Mouse (Mus musculus) cerebellum, postnatal 14 days (tissue): ENCODE measurements around the gene 1810010H24Rik.
A peak's percentile ranks its signal among the peaks of the same experiment; 100 is the strongest.
"Not testable (repeated sequence)": the region's sequence is repeated elsewhere in the genome, so short reads cannot be mapped to it uniquely, and the experiment has no call there.

ENCODE experiments used
- DNase-seq, 2 experiments: peaks; one replicate each; pipeline ENCODE4 v3.0.0; 2021; ENCODE audit warnings: mixed read lengths in 2 of 2

1810010H24Rik gene

DNA sequence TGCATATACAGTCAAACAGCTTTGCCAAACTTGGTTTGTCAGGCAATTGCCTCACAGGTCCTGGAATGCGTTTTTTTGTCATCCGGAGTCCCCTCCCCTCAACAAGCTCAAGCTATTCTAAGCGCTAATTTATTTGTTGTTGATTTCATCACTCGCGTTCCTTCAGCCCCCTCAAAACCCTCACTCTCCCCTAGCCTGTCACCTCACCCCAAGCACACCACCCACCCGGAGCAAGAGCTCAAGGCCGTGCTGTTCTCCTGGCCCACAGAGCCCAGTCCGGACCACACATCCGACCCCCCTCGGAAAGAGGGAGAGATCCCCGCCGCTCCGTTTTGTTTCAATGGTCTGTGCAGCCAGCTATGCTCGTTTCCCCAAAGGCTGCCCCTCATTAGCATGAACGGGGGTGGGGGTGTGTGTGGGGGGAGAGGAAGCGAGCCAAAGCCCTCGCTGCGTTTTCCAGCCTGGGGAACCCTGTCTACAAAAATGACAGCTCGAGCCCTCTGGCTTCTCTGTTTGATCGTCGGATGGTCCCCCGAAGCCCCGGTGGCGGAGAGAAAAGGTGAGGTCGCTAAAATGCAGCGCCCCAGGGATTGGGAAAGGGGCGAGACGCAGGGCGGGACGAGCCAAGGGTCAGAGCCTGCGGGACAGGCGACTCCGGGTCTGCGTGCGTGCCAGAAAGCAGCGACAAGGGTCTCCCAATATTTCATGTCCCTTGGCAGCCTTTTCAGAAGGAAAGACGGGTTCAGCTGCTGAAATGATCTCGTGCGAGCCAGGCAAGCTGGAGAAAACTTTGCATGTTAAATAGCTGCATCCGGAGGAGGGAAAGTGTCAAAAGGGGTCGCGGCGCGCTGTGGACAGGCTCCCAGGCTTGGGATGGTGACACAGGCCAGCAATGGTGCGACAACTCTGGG is at the start of gene 1810010H24Rik:
Gene 1810010H24Rik, plus strand, starts transcription at position 271 of the 911 bp plus-strand sequence.
- DNase-seq: peak; percentile 62 to 65

DNA sequence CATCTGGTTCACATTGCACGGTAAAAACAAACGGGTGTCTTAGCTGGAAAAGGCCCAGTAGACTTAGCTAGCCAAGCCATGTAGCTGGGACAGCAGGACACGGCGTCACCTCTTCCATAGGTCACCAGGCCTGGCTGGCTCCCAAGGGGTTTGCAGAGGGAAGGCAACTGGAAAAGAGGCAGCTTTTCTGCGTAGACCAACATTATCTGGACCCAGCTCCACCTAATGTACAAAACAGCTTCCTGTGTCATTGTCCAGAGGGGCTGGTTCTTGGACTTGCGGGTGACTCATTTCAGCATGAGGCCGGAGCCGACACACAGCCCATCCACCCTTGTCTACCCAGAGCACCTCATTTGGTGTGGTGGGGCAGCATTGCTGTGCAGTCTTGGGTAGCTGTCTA is 49.3 kb upstream of the 1810010H24Rik start:
- DNase-seq: peak in 1 of 2 experiments; percentile 33

DNA sequence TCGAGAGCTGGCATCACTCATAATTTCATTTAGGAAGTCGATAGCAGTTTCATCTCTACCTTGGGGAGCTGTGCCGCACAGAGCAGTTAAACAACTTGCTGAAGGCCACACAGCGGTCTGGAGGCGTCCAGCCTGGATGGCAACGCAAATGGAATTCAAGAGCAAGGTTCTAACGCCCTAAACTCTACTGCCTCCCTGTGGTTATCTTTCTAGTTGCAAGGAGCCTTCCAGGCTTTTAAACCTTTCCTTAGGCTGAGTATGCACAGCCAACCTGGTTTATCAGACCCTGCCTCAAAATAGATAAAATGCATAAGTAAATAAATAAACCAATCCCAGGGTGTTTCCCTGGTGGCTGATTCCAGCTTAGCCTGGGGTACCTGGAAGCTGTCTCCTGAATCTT is 45.0 kb upstream of the 1810010H24Rik start:
- DNase-seq: peak; percentile 77 to 78

DNA sequence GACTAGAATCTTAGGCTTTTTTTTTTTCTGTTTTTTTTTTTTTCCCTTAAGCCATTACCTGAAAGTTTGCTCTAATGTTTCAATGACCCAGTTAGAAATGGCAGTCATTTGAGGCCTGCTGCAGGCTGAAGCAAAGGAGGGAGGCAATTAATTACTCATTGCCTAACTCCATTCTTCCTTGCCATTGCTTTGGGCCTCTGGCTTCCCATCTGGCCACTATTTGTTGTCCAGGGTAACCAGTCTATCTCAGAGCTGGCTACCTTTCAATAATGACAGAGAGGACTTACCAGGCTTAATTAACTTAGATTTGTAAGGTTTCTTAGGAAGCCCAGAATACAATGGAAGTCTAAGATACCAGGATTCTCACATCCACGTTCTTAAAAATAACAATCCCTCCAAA is 43.7 kb upstream of the 1810010H24Rik start:
- DNase-seq: no peak

DNA sequence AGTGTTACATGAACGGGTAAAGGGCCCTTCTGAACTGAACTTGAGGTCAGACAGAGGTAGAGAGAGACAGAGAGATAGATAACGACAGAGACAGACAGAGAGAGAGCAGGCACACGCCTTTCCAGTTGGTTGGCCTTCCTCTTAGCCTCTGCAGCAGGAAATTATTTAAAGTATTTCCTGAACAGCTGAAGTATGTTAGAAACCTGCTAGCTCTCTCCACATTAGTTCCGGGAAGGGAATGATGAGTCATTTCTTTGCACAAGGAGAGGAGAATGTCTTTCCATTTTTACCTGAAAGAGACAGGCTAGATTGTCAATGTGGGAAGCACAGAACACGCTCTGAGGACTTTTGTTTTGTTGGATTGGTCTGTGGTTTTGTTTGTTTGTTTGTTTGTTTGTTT is 43.1 kb upstream of the 1810010H24Rik start:
- DNase-seq: no peak

DNA sequence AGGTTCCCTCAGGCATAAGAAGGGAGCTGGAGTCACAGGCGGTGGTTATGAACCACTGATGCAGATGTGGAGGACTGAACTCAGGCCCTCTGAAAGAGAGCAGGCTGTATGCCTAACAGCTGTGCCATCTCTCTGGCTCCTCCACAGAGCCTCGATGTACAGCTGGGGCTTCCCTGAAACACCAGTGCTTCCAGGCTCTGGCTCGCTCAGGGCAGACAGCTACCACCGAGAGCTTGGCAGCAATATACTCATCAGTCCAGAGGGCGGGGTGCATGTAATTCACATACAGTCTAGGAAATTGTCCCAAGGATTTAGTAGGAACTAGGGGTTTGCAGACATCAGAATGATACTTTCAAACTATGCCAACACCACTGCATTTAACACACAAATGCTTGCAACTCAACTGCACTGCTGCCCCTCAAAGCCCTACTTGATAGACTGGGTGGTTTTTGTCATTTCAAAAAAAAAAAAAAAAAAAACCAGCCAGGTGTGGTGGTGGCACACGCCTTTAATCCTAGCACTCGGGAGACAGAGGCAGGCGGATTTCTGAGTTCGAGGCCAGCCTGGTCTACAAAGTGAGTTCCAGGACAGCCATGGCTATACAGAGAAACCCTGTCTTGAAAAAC is 39.4 kb upstream of the 1810010H24Rik start:
- not testable (repeated sequence) for DNase-seq

DNA sequence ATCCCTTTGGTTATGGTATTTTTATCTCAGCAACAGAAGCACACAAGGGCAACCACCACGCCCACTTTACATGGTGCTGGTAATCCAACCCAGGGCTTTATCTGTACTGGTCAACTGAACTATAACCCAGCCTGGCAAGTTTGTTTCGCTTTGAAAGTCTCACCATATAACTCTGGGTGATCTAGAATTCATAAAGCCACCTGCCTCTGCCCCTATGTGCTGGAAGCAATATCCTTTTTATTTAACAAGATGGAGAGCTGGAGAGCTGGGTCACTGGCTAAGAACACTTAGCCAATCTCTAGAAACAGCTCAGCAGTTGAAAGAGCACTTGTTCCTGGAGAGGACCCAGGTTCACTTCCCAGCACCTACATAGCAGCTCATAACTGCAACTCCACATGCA is 38.1 kb upstream of the 1810010H24Rik start:
- DNase-seq: no peak

DNA sequence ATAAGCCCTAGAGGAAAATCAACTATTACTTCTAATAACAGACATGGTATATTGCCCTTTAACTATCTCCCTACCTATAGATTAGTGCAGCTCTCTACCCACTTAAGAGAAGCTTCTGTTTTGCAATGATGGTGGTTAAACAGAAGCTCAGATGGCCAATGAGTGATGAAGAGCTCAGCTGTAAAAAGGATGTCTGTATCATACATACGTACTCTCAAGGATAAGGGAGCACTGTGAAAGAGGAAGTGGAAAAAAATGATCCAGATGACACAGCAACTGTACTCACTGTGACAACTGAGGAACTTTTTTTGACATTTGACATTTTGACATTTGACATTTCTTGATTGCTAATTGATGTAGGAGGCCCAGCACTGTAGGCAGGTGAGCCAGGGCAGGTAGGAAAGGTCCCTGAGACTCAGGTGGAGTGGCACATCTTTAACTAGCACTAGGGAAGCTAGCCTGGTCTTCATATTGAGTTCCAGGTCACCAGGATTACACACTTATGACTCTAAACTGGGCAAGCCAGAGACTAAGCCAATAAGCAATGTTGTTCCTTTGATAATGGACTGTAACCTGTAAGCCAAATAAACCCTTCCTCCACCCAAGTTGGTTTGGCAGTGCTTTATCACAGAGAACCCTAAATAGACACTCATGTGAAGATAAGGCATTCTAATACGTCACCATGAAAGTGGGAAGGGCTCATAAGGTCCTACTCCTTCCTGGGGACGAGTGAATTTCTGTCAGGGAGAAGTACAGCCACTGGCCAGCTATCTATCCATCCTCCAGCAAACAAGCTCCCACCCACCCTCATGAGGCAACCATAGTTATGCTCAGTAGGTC is 31.0 kb upstream of the 1810010H24Rik start:
- DNase-seq: no peak

DNA sequence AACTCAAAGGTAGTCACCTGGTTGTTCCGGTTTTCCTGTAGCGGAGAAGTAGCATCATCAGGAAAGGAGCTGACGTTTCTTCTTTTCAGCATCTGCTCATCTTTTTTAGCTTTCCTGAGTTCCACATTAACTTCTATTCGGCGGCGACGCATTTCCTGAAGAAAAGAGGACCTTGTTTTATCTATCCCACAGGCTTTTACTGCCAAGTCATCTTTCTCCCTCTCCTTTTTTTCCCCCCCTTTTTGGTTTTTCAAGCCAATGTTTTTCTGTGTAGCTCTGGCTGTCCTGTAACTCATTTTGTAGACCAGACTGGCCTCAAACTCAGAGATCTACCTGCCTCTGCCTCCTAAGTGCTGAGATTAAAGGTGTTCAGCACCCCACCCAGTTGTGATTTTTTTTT is 29.0 kb upstream of the 1810010H24Rik start:
- DNase-seq: not testable (repeated sequence)

DNA sequence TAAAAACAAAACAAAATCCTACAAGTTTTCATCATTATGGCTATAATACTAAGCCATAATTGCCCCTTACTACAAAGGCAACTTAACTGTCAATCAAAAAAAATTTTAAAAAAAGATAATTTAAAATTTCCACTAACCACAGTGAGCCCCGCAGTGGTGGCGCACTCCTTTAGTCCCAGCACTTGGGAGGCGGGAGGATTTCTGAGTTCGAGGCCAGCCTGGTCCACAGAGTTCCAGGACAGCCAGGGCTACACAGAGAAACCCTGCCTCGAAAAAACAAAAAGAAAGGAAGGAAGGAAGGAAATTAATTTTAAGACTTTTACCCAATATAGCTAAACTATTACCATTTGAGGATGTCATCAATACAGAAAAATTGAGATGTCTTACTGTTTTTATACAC is 27.5 kb upstream of the 1810010H24Rik start:
- DNase-seq: no peak

DNA sequence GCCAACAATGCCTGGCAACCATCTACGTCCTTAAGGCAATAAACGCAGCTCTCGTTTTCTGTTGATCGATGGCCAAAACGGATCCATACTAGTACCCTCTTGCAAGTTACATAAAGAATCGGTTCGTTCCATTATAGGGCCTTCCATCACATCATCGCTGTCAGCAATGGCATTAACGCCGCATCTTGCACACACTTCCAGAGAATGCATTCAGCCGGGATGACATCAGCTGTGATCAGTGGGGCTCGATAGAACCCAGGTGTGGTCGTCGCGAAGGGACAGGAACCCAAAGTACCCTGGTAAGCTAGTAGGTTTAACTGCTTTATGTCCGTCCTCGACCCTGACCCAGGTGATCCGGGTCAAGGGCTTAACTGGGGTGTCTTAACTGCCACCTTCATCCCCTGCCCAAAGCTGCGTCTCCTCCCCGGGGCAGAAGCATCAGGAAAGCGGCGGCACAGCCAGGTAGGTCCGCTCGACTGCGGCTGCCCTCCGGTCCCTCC is 26.8 kb upstream of the 1810010H24Rik start:
- peak; percentile 32 to 34 for DNase-seq

DNA sequence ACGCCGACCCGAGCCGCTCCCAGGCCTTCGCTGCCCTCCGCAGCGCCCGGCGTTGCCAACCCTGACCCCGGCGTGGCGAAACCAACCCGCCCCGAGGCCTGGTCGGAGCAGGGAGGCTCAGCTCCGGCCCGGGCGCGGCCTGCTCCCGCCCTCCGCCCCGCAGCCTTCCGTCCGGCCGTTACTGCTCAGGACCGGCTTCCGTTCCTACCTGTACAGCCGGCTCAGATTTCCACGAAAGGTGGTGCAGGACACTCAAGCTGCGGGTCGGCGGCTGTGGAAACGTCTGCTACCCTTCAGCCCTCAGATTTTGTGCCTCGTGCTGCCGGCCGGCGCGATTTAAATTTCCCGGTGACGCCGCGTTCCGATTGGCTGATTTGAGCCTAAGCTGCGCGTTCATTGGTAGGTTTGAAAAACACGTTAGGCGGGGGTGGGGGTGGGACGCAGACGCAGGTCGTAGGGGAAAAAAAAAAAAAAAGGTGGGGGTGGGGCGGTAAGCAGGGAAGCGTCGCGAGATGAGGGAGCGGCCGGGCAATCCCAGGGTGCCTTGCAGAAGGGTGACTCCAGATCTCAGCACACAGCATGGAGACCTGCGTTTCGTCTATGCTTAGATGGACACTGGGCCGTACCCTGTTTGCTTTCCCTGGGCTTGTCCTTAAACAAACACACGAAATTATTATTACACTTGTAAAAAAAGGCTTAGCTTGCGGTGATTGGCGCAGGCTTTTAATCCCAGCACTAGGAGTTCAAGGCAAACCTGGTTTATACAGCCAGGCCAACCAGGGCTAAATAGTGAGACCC is 26.1 kb upstream of the 1810010H24Rik start, which contains the start of gene Kpna2:
Gene Kpna2, minus strand, starts transcription at position 391 of the 798 bp plus-strand sequence.
- DNase-seq: peak; percentile 92 to 94

DNA sequence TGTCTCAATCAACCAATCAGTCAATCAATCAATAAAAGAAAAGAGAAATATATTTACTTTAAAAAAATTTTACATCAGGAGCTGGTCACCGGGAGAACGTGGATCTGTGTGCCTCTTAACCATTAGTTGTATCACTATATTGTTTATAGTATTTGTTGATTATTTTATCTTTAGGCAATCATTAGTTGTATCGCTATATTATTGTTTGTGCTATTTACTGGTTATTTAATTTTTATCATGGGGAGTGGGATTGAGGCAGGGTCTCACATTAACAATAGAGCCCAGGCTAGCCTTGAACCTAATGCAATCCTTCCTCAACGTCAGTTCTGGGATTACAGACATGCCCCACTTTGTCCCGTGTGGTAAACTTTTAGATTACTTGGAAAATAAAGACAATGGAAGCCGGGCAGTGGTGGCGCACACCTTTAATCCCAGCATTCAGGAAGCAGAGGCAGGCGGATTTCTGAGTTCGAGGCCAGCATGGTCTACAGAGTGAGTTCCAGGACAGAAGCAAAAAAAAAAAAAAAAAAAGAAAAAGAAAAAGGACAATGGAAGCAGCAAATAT is 25.4 kb upstream of the 1810010H24Rik start:
- no peak for DNase-seq

DNA sequence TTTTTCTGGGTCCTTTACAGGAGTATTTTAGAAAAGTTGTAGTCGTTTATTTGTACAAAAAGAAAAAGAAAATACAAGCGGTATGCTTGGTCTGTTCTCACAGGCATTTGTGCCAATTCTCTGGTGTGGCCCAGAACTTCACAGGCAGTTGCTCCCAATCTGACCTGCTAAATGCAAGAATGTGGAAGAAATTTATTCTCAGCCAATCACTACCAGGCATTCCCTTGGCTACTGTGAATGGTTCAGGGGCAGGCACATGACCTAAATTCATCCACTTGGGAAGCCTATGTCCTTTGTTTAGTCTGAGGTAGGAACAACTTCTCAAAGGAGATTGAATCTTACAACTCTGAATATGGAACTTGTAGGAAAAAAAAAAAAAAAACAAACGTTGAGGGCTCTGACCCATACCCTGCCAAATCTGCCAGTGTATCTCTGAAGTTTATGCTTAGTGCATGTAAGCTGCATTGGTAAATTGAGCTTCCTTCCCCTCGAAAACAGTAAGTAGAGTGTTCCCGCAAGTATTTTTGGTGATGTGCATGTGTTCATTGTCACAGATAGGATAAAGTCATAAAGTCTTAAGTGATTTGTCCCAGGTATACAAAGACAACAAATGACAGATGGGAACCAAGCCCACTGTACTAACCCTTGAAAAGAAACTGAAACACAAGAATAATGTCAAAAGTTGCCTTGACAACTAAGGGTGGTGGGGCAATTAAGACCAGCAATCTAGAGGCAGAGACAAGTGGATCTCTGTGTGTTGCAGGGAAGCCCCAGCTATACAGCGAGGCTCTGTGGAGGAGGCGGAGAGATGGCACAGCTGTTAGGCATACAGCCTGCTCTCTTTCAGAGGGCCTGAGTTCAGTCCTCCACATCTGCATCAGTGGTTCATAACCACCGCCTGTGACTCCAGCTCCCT is 23.5 kb upstream of the 1810010H24Rik start:
- DNase-seq: no peak

DNA sequence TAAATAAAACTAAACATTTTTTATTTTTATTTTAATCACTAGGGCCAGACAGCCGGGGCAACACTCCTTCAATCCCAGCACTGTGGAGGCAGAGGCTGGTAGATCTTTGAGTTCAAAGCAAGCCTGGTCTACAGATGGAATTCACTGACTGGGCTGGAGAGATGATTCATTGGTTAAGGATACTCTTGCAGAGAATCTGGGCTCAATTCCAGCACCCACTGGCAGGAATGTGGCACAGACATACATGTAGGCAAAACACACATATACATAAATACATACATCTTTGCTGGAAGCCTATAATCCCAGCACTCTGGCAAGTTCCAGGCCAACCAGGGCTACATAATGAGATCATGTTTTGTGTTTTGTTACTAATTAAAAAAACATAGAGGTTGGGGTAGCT is 19.9 kb upstream of the 1810010H24Rik start:
- peak in 1 of 2 experiments; percentile 68 for DNase-seq

DNA sequence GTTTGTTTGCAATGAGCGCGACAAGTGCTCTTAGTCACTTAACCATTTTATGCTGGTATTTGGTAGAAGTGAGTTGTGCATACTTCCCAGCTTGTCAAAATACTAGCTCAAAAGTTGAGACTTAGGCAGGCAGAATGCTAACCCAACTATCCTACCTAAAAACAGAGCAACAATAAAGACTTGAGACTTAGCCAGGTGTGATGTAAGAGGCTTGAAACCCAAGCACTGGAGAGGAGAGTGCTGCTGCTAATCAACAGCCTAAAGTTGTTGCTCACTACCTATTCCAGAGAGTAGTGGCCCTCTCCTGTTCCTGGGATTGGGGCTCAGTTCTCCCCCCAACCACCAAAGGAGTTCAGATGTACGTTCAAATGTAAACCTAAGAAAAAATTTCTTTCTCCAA is 15.0 kb upstream of the 1810010H24Rik start:
- no peak for DNase-seq

DNA sequence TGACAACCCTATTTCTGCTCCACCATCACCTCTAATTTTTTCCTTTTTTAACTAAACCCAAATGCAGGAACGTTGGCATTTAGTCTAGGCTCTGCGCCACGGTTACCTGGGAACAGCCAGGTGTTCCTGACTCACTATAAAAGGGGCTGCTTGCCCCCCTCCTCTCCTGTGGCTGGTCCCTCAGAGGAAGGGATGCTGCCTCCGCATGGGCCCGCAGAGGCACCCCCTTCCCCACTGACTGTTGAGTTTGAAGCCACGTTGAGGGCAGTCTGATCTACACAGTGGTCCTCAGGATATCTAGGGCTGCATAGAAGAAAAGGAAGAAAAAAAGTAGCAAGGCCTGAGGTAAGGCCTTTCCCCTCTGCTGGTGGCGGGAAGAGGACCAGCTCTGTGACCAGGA is 14.3 kb upstream of the 1810010H24Rik start:
- DNase-seq: no peak

DNA sequence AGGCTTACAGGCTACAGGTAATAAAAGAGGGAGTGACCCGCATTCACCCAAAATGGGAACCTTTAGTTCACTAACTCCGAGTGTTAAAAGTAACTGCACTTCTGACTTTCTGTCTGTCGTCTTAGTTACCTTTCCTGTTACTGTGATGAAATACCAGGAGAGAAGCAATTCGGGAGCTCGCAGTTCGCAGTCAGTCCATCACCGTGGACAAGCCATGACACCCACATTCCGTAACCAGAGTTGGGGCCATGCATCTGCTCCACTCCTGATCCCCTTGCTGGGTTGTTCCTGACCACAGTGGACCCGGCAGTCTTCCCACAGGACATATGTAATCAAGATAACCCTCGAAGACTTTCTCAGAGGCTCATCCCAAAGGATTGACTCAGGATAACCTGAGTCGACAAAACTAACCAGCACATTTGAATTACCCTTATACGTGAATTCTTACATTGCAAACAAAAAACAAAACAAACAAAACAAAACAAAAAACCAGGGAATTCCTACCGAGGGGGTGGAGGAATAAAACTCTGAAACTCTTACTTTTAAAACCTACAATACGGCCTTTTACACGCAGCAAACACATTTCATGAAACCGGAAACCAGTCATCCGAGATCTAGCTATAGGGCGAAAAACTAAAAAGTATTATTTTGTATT is 13.7 kb upstream of the 1810010H24Rik start:
- DNase-seq: no peak

DNA sequence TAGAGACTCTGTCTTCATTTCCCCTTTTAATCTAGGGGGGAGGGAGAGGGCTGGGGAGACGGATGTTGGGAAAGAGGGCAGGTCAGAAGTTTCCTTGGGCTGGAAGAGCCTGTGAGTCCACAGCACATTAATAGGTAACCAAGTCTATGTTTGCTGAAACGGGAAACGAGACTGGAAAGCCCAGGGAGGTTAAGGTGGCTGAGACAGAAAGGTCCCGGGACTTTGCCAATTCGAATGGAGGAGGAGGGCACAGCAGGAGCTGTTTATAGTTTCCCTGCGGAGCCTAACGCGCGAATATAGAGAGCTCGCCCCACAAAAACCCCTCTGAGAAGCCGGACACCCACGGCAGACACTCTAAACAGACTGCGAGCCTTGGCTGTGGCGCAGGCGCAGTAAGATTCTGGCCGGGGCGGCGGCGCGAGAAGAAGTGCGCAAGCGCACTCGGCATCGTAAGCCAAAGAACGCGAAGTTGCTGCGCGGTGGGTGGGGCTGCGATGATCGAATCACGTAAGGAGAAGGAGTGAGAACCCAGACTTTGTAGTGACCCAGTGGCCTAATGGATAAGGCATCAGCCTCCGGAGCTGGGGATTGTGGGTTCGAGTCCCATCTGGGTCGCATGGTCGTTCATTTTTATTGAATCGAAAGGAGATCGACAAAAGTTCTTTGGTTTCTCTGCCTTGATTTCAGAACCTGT is 13.0 kb upstream of the 1810010H24Rik start:
- DNase-seq: peak; percentile 99
